Mouse (Mus musculus) heart, adult 2 months (tissue): ENCODE results near the gene Oaz2.

Experiments
- CTCF ChIP-seq: fragments of 200-600 bp; IDR thresholded peaks from 2 replicates; pipeline ENCODE4 v1.8.1; 2022; ENCODE audit warnings: antibody characterized with exemption, mild to moderate bottlenecking, moderate library complexity
- EP300 ChIP-seq: fragments of 200-500 bp; IDR thresholded peaks from 2 replicates; pipeline ENCODE4 v1.6.1; 2011; ENCODE audit warnings: low read depth, low read length, control low read depth; ENCODE audit not compliant: insufficient read depth
- POLR2A ChIP-seq: fragments of 200-500 bp; IDR thresholded peaks from 2 replicates; pipeline ENCODE4 v1.6.1; 2011; ENCODE audit warnings: mild to moderate bottlenecking, low read depth, low read length, control low read depth; ENCODE audit not compliant: insufficient read depth

DNA sequence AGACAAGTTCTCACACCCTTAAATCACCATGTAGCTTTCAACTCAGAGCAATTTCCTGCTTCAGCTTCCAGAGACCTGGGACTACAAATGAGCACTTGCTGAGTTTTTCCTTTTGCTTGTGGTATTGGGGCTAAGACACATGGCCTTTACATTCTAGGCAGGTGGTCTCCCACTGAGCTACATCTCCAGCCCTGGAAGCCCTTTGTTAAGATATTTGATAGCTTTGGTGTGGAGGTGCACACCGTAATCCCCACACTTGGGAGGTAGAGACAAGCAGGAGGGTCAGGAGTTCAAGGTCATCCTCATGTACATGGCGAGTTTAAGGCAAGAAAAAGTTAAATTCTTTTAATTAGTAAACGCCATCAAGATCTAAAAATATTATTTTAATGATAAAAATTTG lies 14.4 kb downstream of the Oaz2 start:
- TF ChIP-seq CTCF: no peak
- no peak for TF ChIP-seq POLR2A
- no peak for TF ChIP-seq EP300
